In genomic region chr16:78301183-78301830, GRCm38 (mm10) we compare ENCODE assay signal across 8 mouse cellular contexts. TPM values are rescaled to one million over a fixed set of nuclear protein-coding genes. Genes with fewer than 3 reads are reported as not detected.
DNase-seq lines count a peak whose midpoint lies in the region; ATAC-seq and TF ChIP-seq lines count a peak whose summit lies in the region.

Cxadr (plus strand) TSS chr16:78301489.

- H3K9ac ChIP-seq in embryonic facial prominence, embryonic 14.5 days (ENCODE audit: low read depth, low read length) = peak within 1 kb of the TSS; percentile 79
- H3K9ac ChIP-seq in heart, embryonic 15.5 days = peak within 1 kb of the TSS; percentile 82
- H3K9ac ChIP-seq in kidney, postnatal 0 days (ENCODE audit: low read depth, low read length) = peak within 1 kb of the TSS; percentile 74
- H3K9ac ChIP-seq in liver, adult 2 months (ENCODE audit: low read depth, low read length) = peak within 1 kb of the TSS; percentile 97
- peak within 1 kb of the TSS; percentile 86 for H3K9ac ChIP-seq in stomach, postnatal 0 days (ENCODE audit: low read length)

- TF ChIP-seq POLR2A in liver, adult 2 months (IDR thresholded peaks at IDR 0.05; ENCODE audit: extremely low read depth, insufficient read depth, low read length) = peak; percentile 90

- WGBS in embryonic facial prominence, embryonic 14.5 days = under 1% methylated on average over 23 of the region's 34 CpGs
- WGBS in heart, embryonic 15.5 days = under 1% methylated on average over 31 of the region's 34 CpGs
- WGBS in kidney, postnatal 0 days = 2% methylated on average over 28 of the region's 34 CpGs
- WGBS in liver, adult 2 months = 2% methylated on average over 32 of the region's 34 CpGs
- under 1% methylated on average over 34 of the region's 34 CpGs for WGBS in stomach, postnatal 0 days

- TF ChIP-seq EP300 in stomach, postnatal 0 days (optimal IDR thresholded peaks at IDR 0.05) = no peak

- peaks cover 20% of the 10 kb centered on the region for H3K79me2 ChIP-seq in liver, adult 2 months (ENCODE audit: control insufficient read depth, insufficient read depth, low read length)

- peak; percentile 22 to 33 for DNase-seq in B cell, adult 2 months
- peak; percentile 68 to 71 for DNase-seq in adrenal gland, postnatal 36 days
- DNase-seq in embryonic facial prominence, embryonic 14.5 days (ENCODE audit: low spot score) = peak; percentile 93
- peak; percentile 73 for DNase-seq in kidney, postnatal 0 days (ENCODE audit: low spot score)
- DNase-seq in liver, adult 2 months (ENCODE audit: extremely low read depth, low read depth, low spot score) = peak; percentile 75
- DNase-seq in stomach, postnatal 0 days (ENCODE audit: low spot score) = peak; percentile 94

- ATAC-seq in embryonic facial prominence, embryonic 14.5 days (ENCODE audit: low read depth) = peak; percentile 96
- ATAC-seq in heart, embryonic 15.5 days (replicated peaks; ENCODE audit: insufficient number of reproducible peaks, insufficient read depth, low FRiP score, low read depth) = peak; percentile 88
- peak; percentile 95 for ATAC-seq in kidney, postnatal 0 days (replicated peaks; ENCODE audit: low FRiP score, low read depth)
- 0 out of 2 replicates have a peak, but pooled peaks have one; percentile 32 for ATAC-seq in monocyte, adult 5-6 weeks (replicated peaks; ENCODE audit: insufficient number of reproducible peaks, low FRiP score, low TSS enrichment, poor library complexity, severe bottlenecking)
- ATAC-seq in stomach, postnatal 0 days (ENCODE audit: low FRiP score, low TSS enrichment) = peak; percentile 93

- H3K4me3 ChIP-seq in embryonic facial prominence, embryonic 14.5 days (ENCODE audit: low read depth, low read length) = peak within 1 kb of the TSS; percentile 82
- H3K4me3 ChIP-seq in heart, embryonic 15.5 days = peak within 1 kb of the TSS; percentile 88
- peak within 1 kb of the TSS; percentile 85 for H3K4me3 ChIP-seq in kidney, postnatal 0 days (replicated peaks; ENCODE audit: low read depth, low read length)
- H3K4me3 ChIP-seq in liver, adult 2 months (ENCODE audit: insufficient read depth, low read depth, low read length) = peak within 1 kb of the TSS; percentile 99
- H3K4me3 ChIP-seq in stomach, postnatal 0 days (ENCODE audit: low read depth, low read length) = peak within 1 kb of the TSS; percentile 80

- H3K27me3 ChIP-seq in embryonic facial prominence, embryonic 14.5 days (replicated peaks; ENCODE audit: control insufficient read depth, insufficient read depth, low read length) = 0 out of 2 replicates have a peak, but pooled peaks cover 4% of the 10 kb centered on the region
- no peaks in the 10 kb centered on the region for H3K27me3 ChIP-seq in heart, embryonic 15.5 days
- no peaks in the 10 kb centered on the region for H3K27me3 ChIP-seq in kidney, postnatal 0 days (ENCODE audit: insufficient read depth, low read length)
- no peaks in the 10 kb centered on the region for H3K27me3 ChIP-seq in liver, adult 2 months (ENCODE audit: control insufficient read depth, insufficient read depth, low read length)
- no peaks in the 10 kb centered on the region for H3K27me3 ChIP-seq in stomach, postnatal 0 days (ENCODE audit: control insufficient read depth, insufficient read depth, low read length)

- no peaks in the 10 kb centered on the region for H3K9me3 ChIP-seq in embryonic facial prominence, embryonic 14.5 days (ENCODE audit: control insufficient read depth, low read length)
- no peaks in the 10 kb centered on the region for H3K9me3 ChIP-seq in heart, embryonic 15.5 days (replicated peaks)
- H3K9me3 ChIP-seq in kidney, postnatal 0 days (replicated peaks; ENCODE audit: low read length) = no peaks in the 10 kb centered on the region
- H3K9me3 ChIP-seq in stomach, postnatal 0 days (ENCODE audit: control insufficient read depth, low read length) = no peaks in the 10 kb centered on the region

- H3K4me2 ChIP-seq in embryonic facial prominence, embryonic 14.5 days (ENCODE audit: low read depth, low read length) = peak within 1 kb of the TSS; percentile 95
- peak within 1 kb of the TSS; percentile 90 for H3K4me2 ChIP-seq in heart, embryonic 15.5 days
- peak within 1 kb of the TSS; percentile 95 for H3K4me2 ChIP-seq in kidney, postnatal 0 days (ENCODE audit: low read length)
- H3K4me2 ChIP-seq in stomach, postnatal 0 days (replicated peaks; ENCODE audit: low read depth) = peak within 1 kb of the TSS; percentile 95

- H3K4me1 ChIP-seq in embryonic facial prominence, embryonic 14.5 days (ENCODE audit: control insufficient read depth, insufficient read depth, low read length) = peaks cover 5% of the 10 kb centered on the region
- H3K4me1 ChIP-seq in heart, embryonic 15.5 days (replicated peaks) = peaks cover 24% of the 10 kb centered on the region
- no peaks in the 10 kb centered on the region for H3K4me1 ChIP-seq in kidney, postnatal 0 days (replicated peaks; ENCODE audit: insufficient read depth, low read length)
- H3K4me1 ChIP-seq in liver, adult 2 months (ENCODE audit: control insufficient read depth, insufficient read depth, low read length) = peaks cover 20% of the 10 kb centered on the region
- H3K4me1 ChIP-seq in stomach, postnatal 0 days (replicated peaks; ENCODE audit: control insufficient read depth, insufficient read depth) = no peaks in the 10 kb centered on the region

- H3K27ac ChIP-seq in embryonic facial prominence, embryonic 14.5 days (replicated peaks; ENCODE audit: low read depth, low read length) = peak within 1 kb of the TSS; percentile 65
- peak within 1 kb of the TSS; percentile 85 for H3K27ac ChIP-seq in heart, embryonic 15.5 days
- peak within 1 kb of the TSS; percentile 86 for H3K27ac ChIP-seq in kidney, postnatal 0 days
- peak within 1 kb of the TSS; percentile 85 for H3K27ac ChIP-seq in liver, adult 2 months (replicated peaks; ENCODE audit: insufficient read depth, low read depth, low read length)
- H3K27ac ChIP-seq in stomach, postnatal 0 days (replicated peaks) = peak within 1 kb of the TSS; percentile 95

- TF ChIP-seq CTCF in kidney, postnatal 0 days (IDR thresholded peaks at IDR 0.05; ENCODE audit: low read depth) = no peak
- TF ChIP-seq CTCF in liver, adult 2 months (IDR thresholded peaks at IDR 0.05; ENCODE audit: low read depth, low read length) = 0 out of 2 replicates have a peak, but pooled peaks have one; percentile 21
- no peak for TF ChIP-seq CTCF in stomach, postnatal 0 days (IDR thresholded peaks at IDR 0.05; ENCODE audit: low read depth)

- H3K36me3 ChIP-seq in embryonic facial prominence, embryonic 14.5 days (ENCODE audit: control insufficient read depth, insufficient read depth, low read length) = no peaks in the 10 kb centered on the region
- H3K36me3 ChIP-seq in heart, embryonic 15.5 days = no peaks in the 10 kb centered on the region
- H3K36me3 ChIP-seq in kidney, postnatal 0 days (ENCODE audit: insufficient read depth, low read length) = no peaks in the 10 kb centered on the region
- no peaks in the 10 kb centered on the region for H3K36me3 ChIP-seq in liver, adult 2 months (ENCODE audit: control insufficient read depth, insufficient read depth, low read length)
- no peaks in the 10 kb centered on the region for H3K36me3 ChIP-seq in stomach, postnatal 0 days (ENCODE audit: control insufficient read depth, insufficient read depth, low read length)

RNA-seq across cellular contexts. Expression of gene Cxadr, which starts in this region (rescaled TPM):
- total RNA-seq in adrenal gland, postnatal 36 days (2021) = 10 to 100 TPM in 1 of 2 experiments, 1 to 10 TPM in 1; 6.7 to 32.1 TPM
- 14.4 and 15.5 TPM in 2 replicates for polyA plus RNA-seq in embryonic facial prominence, embryonic 14.5 days (2014; fragmentation: Nextera tagmentation; extraction: Ambion mirVana)
- polyA plus RNA-seq in heart, embryonic 15.5 days (2015; fragmentation: Nextera tagmentation; extraction: Ambion mirVana) = 26.9 and 29.9 TPM in 2 replicates
- polyA plus RNA-seq in kidney, postnatal 0 days (2015; fragmentation: Nextera tagmentation; extraction: Ambion mirVana) = 33.2 and 34.9 TPM in 2 replicates
- total RNA-seq in liver, adult 2 months (2014; rRNA removed) = 50.9 and 64.9 TPM in 2 replicates
- polyA plus RNA-seq in liver, adult 2 months (2012; rRNA removed) = 23.6 and 26.4 TPM in 2 replicates
- under 0.01 to 0.85 TPM (median 0.19 TPM) in 3 replicates for total RNA-seq in monocyte, adult 5-6 weeks (2017)
- 56.4 and 62.1 TPM in 2 replicates for polyA plus RNA-seq in stomach, postnatal 0 days (2015; fragmentation: Nextera tagmentation; extraction: Ambion mirVana)

Comparison
In these comparisons a context has a peak if more than half of its experiments do, and no peak if none do; other contexts are left out.
1. Peak in every context shown above with its lines: DNase-seq, ATAC-seq, H3K4me3 ChIP-seq and H3K27ac ChIP-seq.
2. Peak in ATAC-seq in monocyte, adult 5-6 weeks; RNA of the gene not detected or under 1 TPM.
3. DNase-seq: peak in every context shown above with its lines; median percentile 94 in stomach, postnatal 0 days; 93 in embryonic facial prominence, embryonic 14.5 days; 75 in liver, adult 2 months; 73 in kidney, postnatal 0 days; 70 in adrenal gland, postnatal 36 days; 28 in B cell, adult 2 months.
4. ATAC-seq: peak in every context shown above with its lines; median percentile 96 in embryonic facial prominence, embryonic 14.5 days; 95 in kidney, postnatal 0 days; 93 in stomach, postnatal 0 days; 88 in heart, embryonic 15.5 days; 32 in monocyte, adult 5-6 weeks.